Mouse (Mus musculus): ENCODE data around the gene Padi4. TPM values are rescaled to one million over a fixed set of nuclear protein-coding genes. Genes with fewer than 3 reads are reported as not detected.

Gene Padi4
- total and polyA plus RNA-seq, 3 experiments, result not detected

DNA sequence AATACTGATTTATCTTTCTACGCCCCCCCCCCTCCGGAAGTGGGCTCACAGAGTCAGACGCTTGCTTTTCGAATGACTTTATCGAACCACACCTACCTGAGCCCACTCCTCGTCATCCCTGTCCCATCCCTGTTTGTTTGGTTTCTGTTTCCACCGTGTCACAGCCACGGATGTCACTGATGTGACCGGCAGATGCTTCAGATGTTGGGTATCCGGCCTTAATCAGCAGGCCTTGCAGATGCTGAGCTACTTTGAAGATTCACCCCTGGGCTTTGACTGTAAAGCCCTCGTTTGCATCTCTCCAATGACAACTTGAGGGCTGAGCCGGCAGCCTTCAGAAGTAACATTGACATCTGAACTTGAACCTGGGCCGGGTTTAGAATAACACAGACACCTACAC, 2.6 kb upstream of the Padi4 start:
- Histone ChIP-seq H3K27ac (ENCODE audit: insufficient read depth, low read depth) (no peak overlapping the region), H3K79me2 (replicated peaks; ENCODE audit: control insufficient read depth, extremely low read depth, insufficient read depth, poor library complexity, severe bottlenecking) (no peaks in the 10 kb centered on the region), H3K4me2 (ENCODE audit: insufficient read depth, low read depth, poor library complexity, severe bottlenecking) (no peak overlapping the region), H3K4me1 (ENCODE audit: control insufficient read depth in 1 of 2, insufficient read depth in 2 of 2) (no peaks in the 10 kb centered on the region), H3K9ac (ENCODE audit: insufficient read depth, low read depth) (no peak overlapping the region), H3K4me3 (replicated peaks in 1 of 3; ENCODE audit: low read depth in 2 of 3, low read length in 2 of 3, poor library complexity in 1 of 3) (no peak overlapping the region), H3K27me3 (replicated peaks) (peaks cover 77% of the 10 kb centered on the region), H3K9me3 (replicated peaks; ENCODE audit: low read length) (no peaks in the 10 kb centered on the region), H3K36me3 (replicated peaks in 1 of 2; ENCODE audit: control insufficient read depth in 1 of 2, insufficient read depth in 1 of 2, low read length in 1 of 2) (no peaks in the 10 kb centered on the region)
- TF ChIP-seq CHD1 (IDR thresholded peaks at IDR 0.05; ENCODE audit: low read depth, low read length) (no peak), SMC3 (IDR thresholded peaks at IDR 0.05; ENCODE audit: low read depth, low read length) (no peak), JUN (IDR thresholded peaks at IDR 0.05; ENCODE audit: insufficient read depth, low read depth, low read length) (no peak), USF2 (conservative IDR thresholded peaks at IDR 0.05; ENCODE audit: low read depth, low read length) (no peak), NELFE (IDR thresholded peaks at IDR 0.05; ENCODE audit: low read depth, low read length) (no peak), ZKSCAN1 (IDR thresholded peaks at IDR 0.05; ENCODE audit: borderline replicate concordance, low read depth, low read length) (no peak), CTCF (conservative IDR thresholded peaks at IDR 0.05 in 1 of 2, IDR thresholded peaks at IDR 0.05 in 1 of 2; ENCODE audit: low read depth in 2 of 2, low read length in 2 of 2) (no peak), NRF1 (IDR thresholded peaks at IDR 0.05; ENCODE audit: low read depth, low read length) (no peak), PAX5 (IDR thresholded peaks at IDR 0.05; ENCODE audit: low read length) (no peak), RAD21 (IDR thresholded peaks at IDR 0.05; ENCODE audit: low read depth, low read length) (no peak), HCFC1 (IDR thresholded peaks at IDR 0.05; ENCODE audit: low read depth, low read length) (no peak), IRF4 (IDR thresholded peaks at IDR 0.05; ENCODE audit: low read depth, low read length) (no peak), MAFK (IDR thresholded peaks at IDR 0.05; ENCODE audit: insufficient replicate concordance, low read length) (no peak), POLR2A (IDR thresholded peaks at IDR 0.05; ENCODE audit: low read depth, low read length) (no peak), RCOR1 (conservative IDR thresholded peaks at IDR 0.05; ENCODE audit: low read depth, low read length) (no peak), MYC (IDR thresholded peaks at IDR 0.05; ENCODE audit: low read depth, low read length) (no peak)
- DNase-seq (ENCODE audit: extremely low read depth), result no peak
- in situ Hi-C loops (cut with MboI; ENCODE audit: low pct_ligation_motif_present, low pct_unique_long_range_greater_than_20kb, low sequenced_read_pairs) (no loop called here), dilution Hi-C loops (cut with MboI; ENCODE audit: extremely low pct_ligation_motif_present, extremely low pct_unique_long_range_greater_than_20kb, low sequenced_read_pairs) (no loop called here)

DNA sequence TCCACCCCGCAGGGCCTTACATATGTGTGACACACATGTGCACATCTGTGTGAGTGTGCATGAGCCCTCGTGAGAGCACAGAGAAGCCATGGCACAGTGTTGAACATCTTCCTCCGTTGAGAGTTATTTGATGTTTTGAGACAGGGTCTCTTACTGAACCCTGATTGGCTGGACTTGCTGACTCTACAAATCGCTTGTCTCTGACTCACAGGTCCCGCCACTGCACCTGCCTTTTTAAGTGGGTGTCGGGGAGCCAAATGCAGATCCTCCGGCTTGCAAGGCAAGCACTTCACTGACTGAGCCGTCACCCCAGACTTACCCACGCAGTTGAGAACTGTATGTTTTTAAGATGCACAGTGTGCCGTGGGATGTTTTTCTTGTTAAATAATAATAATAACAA, 1.8 kb upstream of the Padi4 start:
- no peak overlapping the region for H3K27ac ChIP-seq (ENCODE audit: insufficient read depth, low read depth)
- H3K27me3 ChIP-seq (replicated peaks), result peaks cover 77% of the 10 kb centered on the region
- TF ChIP-seq POLR2A (IDR thresholded peaks at IDR 0.05; ENCODE audit: low read depth, low read length), result no peak
- TF ChIP-seq TCF12 (IDR thresholded peaks at IDR 0.05; ENCODE audit: low read depth, low read length), result no peak
- TF ChIP-seq NELFE (IDR thresholded peaks at IDR 0.05; ENCODE audit: low read depth, low read length), result no peak
- no peak for TF ChIP-seq IRF4 (IDR thresholded peaks at IDR 0.05; ENCODE audit: low read depth, low read length)
- no peak for TF ChIP-seq USF1 (IDR thresholded peaks at IDR 0.05; ENCODE audit: low read depth, low read length)
- no peak for TF ChIP-seq CTCF (conservative IDR thresholded peaks at IDR 0.05 in 1 of 2, IDR thresholded peaks at IDR 0.05 in 1 of 2; ENCODE audit: low read depth in 2 of 2, low read length in 2 of 2)
- no peak for TF ChIP-seq SMC3 (IDR thresholded peaks at IDR 0.05; ENCODE audit: low read depth, low read length)
- TF ChIP-seq MEF2A (IDR thresholded peaks at IDR 0.05; ENCODE audit: borderline replicate concordance, low read depth, low read length), result no peak
- TF ChIP-seq TBP (conservative IDR thresholded peaks at IDR 0.05; ENCODE audit: low read depth, low read length), result no peak
- TF ChIP-seq JUND (conservative IDR thresholded peaks at IDR 0.05; ENCODE audit: low read depth, low read length), result no peak
- DNase-seq (ENCODE audit: extremely low read depth), result no peak
- no peaks in the 10 kb centered on the region for H3K36me3 ChIP-seq (replicated peaks in 1 of 2; ENCODE audit: control insufficient read depth in 1 of 2, insufficient read depth in 1 of 2, low read length in 1 of 2)
- H3K4me1 ChIP-seq (ENCODE audit: control insufficient read depth in 1 of 2, insufficient read depth in 2 of 2), result 0 out of 4 replicates have a peak, but pooled peaks cover 0 to 2% of the 10 kb centered on the region in 2 experiments
- in situ Hi-C loops (cut with MboI; ENCODE audit: low pct_ligation_motif_present, low pct_unique_long_range_greater_than_20kb, low sequenced_read_pairs), result no loop called here
- no peaks in the 10 kb centered on the region for H3K9me3 ChIP-seq (replicated peaks; ENCODE audit: low read length)
- H3K4me2 ChIP-seq (ENCODE audit: insufficient read depth, low read depth, poor library complexity, severe bottlenecking), result no peak overlapping the region
- no peaks in the 10 kb centered on the region for H3K79me2 ChIP-seq (replicated peaks; ENCODE audit: control insufficient read depth, extremely low read depth, insufficient read depth, poor library complexity, severe bottlenecking)
- no peak overlapping the region for H3K4me3 ChIP-seq (replicated peaks in 1 of 3; ENCODE audit: low read depth in 2 of 3, low read length in 2 of 3, poor library complexity in 1 of 3)
- dilution Hi-C loops (cut with MboI; ENCODE audit: extremely low pct_ligation_motif_present, extremely low pct_unique_long_range_greater_than_20kb, low sequenced_read_pairs), result no loop called here
- H3K9ac ChIP-seq (ENCODE audit: insufficient read depth, low read depth), result no peak overlapping the region

Measured in CH12.LX (cell line).